Mouse (Mus musculus) ES-Bruce4 (cell line): ENCODE data around the gene Hsd3b7.

ENCODE experiments used
- CTCF ChIP-seq: IDR thresholded peaks from one replicate; pipeline ENCODE4 v1.8.1; 2011; ENCODE audit warnings: low read depth, low read length
- EP300 ChIP-seq: IDR thresholded peaks from 2 replicates; pipeline ENCODE4 v1.6.1; 2011; ENCODE audit warnings: low read depth, low read length; ENCODE audit not compliant: insufficient read depth
- POLR2A ChIP-seq: IDR thresholded peaks from one replicate; pipeline ENCODE4 v1.8.1; 2011; ENCODE audit warnings: low read length; ENCODE audit not compliant: insufficient read depth

DNA sequence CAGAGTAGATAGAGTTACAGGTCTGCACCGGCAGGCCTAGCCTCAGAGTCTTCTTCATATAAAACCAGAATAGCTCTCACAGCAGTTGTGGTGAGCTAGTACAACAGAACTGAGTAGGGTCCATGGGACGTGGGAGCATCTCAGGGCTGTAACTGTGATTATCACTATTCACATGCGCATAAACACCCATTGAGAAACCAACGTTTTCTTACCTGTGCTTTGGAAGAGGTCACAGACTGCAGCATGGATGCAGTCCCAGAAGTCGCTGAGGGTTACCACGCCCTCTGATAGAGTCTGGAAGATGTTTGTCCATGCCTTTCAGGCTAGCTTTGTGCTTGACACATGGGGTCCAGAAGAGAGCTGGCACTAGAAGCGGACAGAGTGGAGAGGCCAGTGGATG lies 46.7 kb upstream of the Hsd3b7 start:
- no peak for TF ChIP-seq CTCF
- no peak for TF ChIP-seq POLR2A
- no peak for TF ChIP-seq EP300
